Mouse (Mus musculus): ENCODE measurements around the gene Gm11555. TPM values are rescaled to one million over a fixed set of nuclear protein-coding genes. Genes with fewer than 3 reads are reported as not detected.

Gm11555 gene
- total and polyA plus RNA-seq, 3 experiments: not detected

DNA sequence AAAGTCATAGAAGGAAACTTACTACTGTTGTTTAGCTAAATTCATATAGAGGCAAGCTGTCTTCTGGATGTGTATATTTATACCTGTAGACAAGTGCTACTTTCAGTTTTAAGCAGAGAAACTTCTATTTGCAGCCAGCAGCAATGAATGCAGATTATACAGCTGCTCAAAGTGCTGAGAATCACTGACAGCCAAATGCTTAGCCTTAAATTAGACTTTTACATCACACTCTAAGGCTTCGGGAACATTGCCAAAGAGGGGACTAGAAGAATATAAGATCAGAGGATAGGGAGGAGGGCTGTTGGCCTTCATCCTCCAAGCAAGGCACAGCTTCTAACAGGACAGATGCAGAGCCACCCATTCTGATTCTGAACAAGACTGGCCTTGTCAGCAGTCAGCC, 12.9 kb downstream of the Gm11555 start:
- H3K9me3 ChIP-seq (replicated peaks): peaks cover 17% of the 10 kb centered on the region
- H3K4me1 ChIP-seq (ENCODE audit: insufficient read depth, low read depth, low read length): no peaks in the 10 kb centered on the region
- no peak overlapping the region for H3K4me3 ChIP-seq (ENCODE audit: low read depth, low read length)
- H3K27me3 ChIP-seq (ENCODE audit: insufficient read depth, low read length): no peaks in the 10 kb centered on the region
- H3K36me3 ChIP-seq (replicated peaks): no peaks in the 10 kb centered on the region
- DNase-seq (ENCODE audit: low spot score): no peak
- no peak for ATAC-seq (ENCODE audit: extremely low read depth, insufficient number of reproducible peaks, low FRiP score, poor library complexity, severe bottlenecking)
- TF ChIP-seq POLR2AphosphoS5 (IDR thresholded peaks at IDR 0.05; ENCODE audit: insufficient replicate concordance, low read depth, low read length) (no peak), GATA2 (IDR thresholded peaks at IDR 0.05; ENCODE audit: borderline replicate concordance, low read depth, low read length) (no peak), CTCF (IDR thresholded peaks at IDR 0.05; ENCODE audit: low read depth, low read length) (no peak), GATA1 (IDR thresholded peaks at IDR 0.05; ENCODE audit: borderline replicate concordance, low read length) (no peak), TAL1 (conservative IDR thresholded peaks at IDR 0.05; ENCODE audit: low read depth, low read length) (no peak)

DNA sequence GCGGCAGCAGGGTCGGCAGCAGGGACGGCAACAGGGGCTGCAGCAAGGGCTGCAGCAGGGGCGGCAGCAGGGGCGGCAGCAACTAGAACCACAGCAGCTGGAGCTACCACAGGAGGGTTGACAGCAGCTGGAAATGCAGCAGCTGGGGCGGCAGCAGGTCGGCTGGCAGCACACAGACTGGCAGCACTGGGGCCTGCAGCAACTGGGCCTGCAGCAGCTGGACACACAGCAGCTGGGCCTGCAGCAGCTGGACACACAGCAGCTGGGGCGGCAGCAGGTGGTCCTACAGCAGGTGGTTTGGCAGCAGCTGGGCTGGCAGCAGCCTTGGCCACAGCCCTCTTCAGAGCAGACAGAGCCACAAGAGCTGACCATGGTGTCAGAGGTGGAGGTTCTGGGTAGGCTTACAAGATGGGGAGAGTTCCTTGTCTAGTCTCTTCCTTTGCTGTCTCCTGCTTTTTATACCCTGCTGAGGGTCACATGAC, 15.3 kb downstream of the Gm11555 start, which contains the start of gene Krtap4-2:
Gene Krtap4-2 (minus strand): TSS at position 432 of the 482 bp plus-strand sequence.
- no peaks in the 10 kb centered on the region for H3K4me1 ChIP-seq (ENCODE audit: insufficient read depth, low read depth, low read length)
- H3K4me3 ChIP-seq (ENCODE audit: low read depth, low read length): no peak within 1 kb of the TSS
- H3K9me3 ChIP-seq (replicated peaks): peaks cover 17% of the 10 kb centered on the region
- DNase-seq (ENCODE audit: low spot score): no peak
- ATAC-seq (ENCODE audit: extremely low read depth, insufficient number of reproducible peaks, low FRiP score, poor library complexity, severe bottlenecking): no peak
- no peak for TF ChIP-seq CTCF (IDR thresholded peaks at IDR 0.05; ENCODE audit: low read depth, low read length)
- no peak for TF ChIP-seq POLR2AphosphoS5 (IDR thresholded peaks at IDR 0.05; ENCODE audit: insufficient replicate concordance, low read depth, low read length)
- no peak for TF ChIP-seq GATA2 (IDR thresholded peaks at IDR 0.05; ENCODE audit: borderline replicate concordance, low read depth, low read length)
- TF ChIP-seq TAL1 (conservative IDR thresholded peaks at IDR 0.05; ENCODE audit: low read depth, low read length): no peak
- TF ChIP-seq GATA1 (IDR thresholded peaks at IDR 0.05; ENCODE audit: borderline replicate concordance, low read length): no peak
- H3K27me3 ChIP-seq (ENCODE audit: insufficient read depth, low read length): no peaks in the 10 kb centered on the region
- no peaks in the 10 kb centered on the region for H3K36me3 ChIP-seq (replicated peaks)

DNA sequence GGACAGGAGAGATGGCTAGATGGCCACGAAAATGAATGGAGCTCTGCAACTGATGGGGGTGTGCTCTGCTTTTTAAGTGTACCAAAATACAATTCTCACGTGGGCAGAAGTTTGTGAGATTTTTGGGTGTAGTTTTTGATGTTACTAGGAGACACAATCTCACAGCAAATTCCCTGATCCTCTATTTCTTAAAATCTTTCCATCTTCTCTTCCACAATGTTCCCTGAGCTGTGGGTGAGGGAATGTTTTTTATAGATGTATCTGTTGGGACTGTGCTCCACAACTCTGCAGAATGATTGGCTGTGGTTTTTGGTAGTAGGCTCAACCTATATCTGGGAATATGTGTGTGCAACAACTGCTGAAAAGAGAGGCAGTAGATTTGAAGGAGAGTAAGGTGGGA, 16.7 kb downstream of the Gm11555 start:
- no peaks in the 10 kb centered on the region for H3K27me3 ChIP-seq (ENCODE audit: insufficient read depth, low read length)
- no peaks in the 10 kb centered on the region for H3K36me3 ChIP-seq (replicated peaks)
- H3K9me3 ChIP-seq (replicated peaks): peaks cover 8% of the 10 kb centered on the region
- ATAC-seq (ENCODE audit: extremely low read depth, insufficient number of reproducible peaks, low FRiP score, poor library complexity, severe bottlenecking) (no peak), DNase-seq (ENCODE audit: low spot score) (no peak)
- H3K4me3 ChIP-seq (ENCODE audit: low read depth, low read length): no peak overlapping the region
- TF ChIP-seq TAL1 (conservative IDR thresholded peaks at IDR 0.05; ENCODE audit: low read depth, low read length): no peak
- no peak for TF ChIP-seq GATA1 (IDR thresholded peaks at IDR 0.05; ENCODE audit: borderline replicate concordance, low read length)
- TF ChIP-seq POLR2AphosphoS5 (IDR thresholded peaks at IDR 0.05; ENCODE audit: insufficient replicate concordance, low read depth, low read length): no peak
- no peak for TF ChIP-seq CTCF (IDR thresholded peaks at IDR 0.05; ENCODE audit: low read depth, low read length)
- no peak for TF ChIP-seq GATA2 (IDR thresholded peaks at IDR 0.05; ENCODE audit: borderline replicate concordance, low read depth, low read length)
- H3K4me1 ChIP-seq (ENCODE audit: insufficient read depth, low read depth, low read length): no peaks in the 10 kb centered on the region

DNA sequence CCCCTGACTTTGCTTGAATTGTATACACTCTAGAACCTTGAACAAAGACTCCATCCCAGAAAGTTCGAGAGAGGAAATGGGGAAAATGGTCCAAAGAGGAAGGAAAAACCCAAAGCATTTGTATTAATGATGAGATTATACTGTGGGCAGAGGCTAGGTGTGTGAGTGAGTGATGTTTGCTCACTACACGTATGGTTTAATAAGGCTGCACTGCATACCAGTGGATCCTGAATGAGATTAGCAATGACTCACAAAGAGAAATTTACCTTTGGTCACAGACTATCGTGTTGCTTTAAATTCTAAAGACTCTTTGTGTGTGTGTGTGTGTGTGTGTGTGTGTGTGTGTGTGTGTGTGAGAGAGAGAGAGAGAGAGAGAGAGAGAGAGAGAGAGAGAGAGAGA, 19.1 kb downstream of the Gm11555 start:
- no peaks in the 10 kb centered on the region for H3K27me3 ChIP-seq (ENCODE audit: insufficient read depth, low read length)
- ATAC-seq (ENCODE audit: extremely low read depth, insufficient number of reproducible peaks, low FRiP score, poor library complexity, severe bottlenecking) (no peak), DNase-seq (ENCODE audit: low spot score) (no peak)
- no peak overlapping the region for H3K4me3 ChIP-seq (ENCODE audit: low read depth, low read length)
- TF ChIP-seq CTCF (IDR thresholded peaks at IDR 0.05; ENCODE audit: low read depth, low read length): no peak
- no peak for TF ChIP-seq POLR2AphosphoS5 (IDR thresholded peaks at IDR 0.05; ENCODE audit: insufficient replicate concordance, low read depth, low read length)
- H3K9me3 ChIP-seq (replicated peaks): peaks cover 12% of the 10 kb centered on the region
- H3K4me1 ChIP-seq (ENCODE audit: insufficient read depth, low read depth, low read length): no peaks in the 10 kb centered on the region
- no peaks in the 10 kb centered on the region for H3K36me3 ChIP-seq (replicated peaks)

DNA sequence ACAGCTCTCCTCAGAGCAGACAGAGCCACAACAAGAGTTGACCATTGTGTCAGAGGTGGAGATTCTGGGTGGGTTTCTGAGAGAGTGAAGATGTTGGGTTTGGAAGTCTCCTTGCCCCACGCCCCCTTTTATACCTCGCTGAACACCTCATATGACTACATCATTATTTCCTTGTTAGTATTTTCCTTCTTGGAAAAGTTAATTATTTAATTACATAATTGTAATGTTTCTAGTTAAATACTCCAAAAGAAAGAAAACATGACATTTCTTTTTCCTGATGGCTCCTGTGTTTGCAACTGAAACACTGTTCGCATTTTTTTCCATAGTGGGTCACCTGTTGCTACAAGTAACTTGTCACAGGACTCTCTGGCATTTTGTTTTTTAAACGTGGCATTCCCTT, 21.9 kb downstream of the Gm11555 start, which contains the start of gene Krtap4-1:
Gene Krtap4-1 (minus strand): TSS at position 101 of the 400 bp plus-strand sequence.
- no peaks in the 10 kb centered on the region for H3K4me1 ChIP-seq (ENCODE audit: insufficient read depth, low read depth, low read length)
- H3K27me3 ChIP-seq (ENCODE audit: insufficient read depth, low read length): no peaks in the 10 kb centered on the region
- DNase-seq (ENCODE audit: low spot score) (no peak), ATAC-seq (ENCODE audit: extremely low read depth, insufficient number of reproducible peaks, low FRiP score, poor library complexity, severe bottlenecking) (no peak)
- H3K4me3 ChIP-seq (ENCODE audit: low read depth, low read length): no peak within 1 kb of the TSS
- TF ChIP-seq POLR2AphosphoS5 (IDR thresholded peaks at IDR 0.05; ENCODE audit: insufficient replicate concordance, low read depth, low read length): no peak
- no peak for TF ChIP-seq CTCF (IDR thresholded peaks at IDR 0.05; ENCODE audit: low read depth, low read length)
- no peak for TF ChIP-seq TAL1 (conservative IDR thresholded peaks at IDR 0.05; ENCODE audit: low read depth, low read length)
- TF ChIP-seq GATA1 (IDR thresholded peaks at IDR 0.05; ENCODE audit: borderline replicate concordance, low read length): no peak
- no peak for TF ChIP-seq GATA2 (IDR thresholded peaks at IDR 0.05; ENCODE audit: borderline replicate concordance, low read depth, low read length)
- no peaks in the 10 kb centered on the region for H3K36me3 ChIP-seq (replicated peaks)
- H3K9me3 ChIP-seq (replicated peaks): peaks cover 11% of the 10 kb centered on the region

DNA sequence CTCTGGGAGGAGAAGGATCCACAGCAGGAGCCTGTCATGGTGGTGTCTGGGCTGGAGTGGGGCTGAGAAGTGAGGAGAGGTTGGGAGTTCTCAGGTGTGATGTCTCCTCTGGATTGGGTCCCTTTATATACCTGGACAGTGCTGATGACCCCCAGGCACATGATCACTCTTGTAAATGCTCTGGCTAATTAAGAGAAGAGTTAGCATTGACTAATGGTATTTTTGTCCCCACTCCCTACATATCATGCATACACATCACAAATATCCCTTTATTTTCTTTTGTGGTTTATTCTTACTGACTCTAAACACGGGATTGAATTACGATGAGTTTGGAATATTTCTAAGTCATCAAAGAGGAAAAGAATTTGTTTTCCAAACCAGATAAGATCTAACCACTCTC, 29.7 kb downstream of the Gm11555 start, which contains the start of gene Gm11562:
Gene Gm11562 (minus strand): TSS at position 101 of the 400 bp plus-strand sequence.
- DNase-seq (ENCODE audit: low spot score) (no peak), ATAC-seq (ENCODE audit: extremely low read depth, insufficient number of reproducible peaks, low FRiP score, poor library complexity, severe bottlenecking) (no peak)
- TF ChIP-seq GATA1 (IDR thresholded peaks at IDR 0.05; ENCODE audit: borderline replicate concordance, low read length) (no peak), CTCF (IDR thresholded peaks at IDR 0.05; ENCODE audit: low read depth, low read length) (no peak), TAL1 (conservative IDR thresholded peaks at IDR 0.05; ENCODE audit: low read depth, low read length) (no peak), GATA2 (IDR thresholded peaks at IDR 0.05; ENCODE audit: borderline replicate concordance, low read depth, low read length) (no peak), POLR2AphosphoS5 (IDR thresholded peaks at IDR 0.05; ENCODE audit: insufficient replicate concordance, low read depth, low read length) (no peak)
- no peak within 1 kb of the TSS for H3K4me3 ChIP-seq (ENCODE audit: low read depth, low read length)
- no peaks in the 10 kb centered on the region for H3K4me1 ChIP-seq (ENCODE audit: insufficient read depth, low read depth, low read length)
- no peaks in the 10 kb centered on the region for H3K27me3 ChIP-seq (ENCODE audit: insufficient read depth, low read length)
- H3K36me3 ChIP-seq (replicated peaks): no peaks in the 10 kb centered on the region
- H3K9me3 ChIP-seq (replicated peaks): peaks cover 6% of the 10 kb centered on the region

Measured in G1E (cell line).